Mouse (Mus musculus): Measurements from ENCODE around the gene Carns1. TPM values are rescaled to one million over a fixed set of nuclear protein-coding genes. Genes with fewer than 3 reads are reported as not detected.

Gene Carns1
- 4.4 and 5.0 TPM in 2 replicates for polyA plus RNA-seq (2015; fragmentation: Nextera tagmentation; extraction: Ambion mirVana)

DNA sequence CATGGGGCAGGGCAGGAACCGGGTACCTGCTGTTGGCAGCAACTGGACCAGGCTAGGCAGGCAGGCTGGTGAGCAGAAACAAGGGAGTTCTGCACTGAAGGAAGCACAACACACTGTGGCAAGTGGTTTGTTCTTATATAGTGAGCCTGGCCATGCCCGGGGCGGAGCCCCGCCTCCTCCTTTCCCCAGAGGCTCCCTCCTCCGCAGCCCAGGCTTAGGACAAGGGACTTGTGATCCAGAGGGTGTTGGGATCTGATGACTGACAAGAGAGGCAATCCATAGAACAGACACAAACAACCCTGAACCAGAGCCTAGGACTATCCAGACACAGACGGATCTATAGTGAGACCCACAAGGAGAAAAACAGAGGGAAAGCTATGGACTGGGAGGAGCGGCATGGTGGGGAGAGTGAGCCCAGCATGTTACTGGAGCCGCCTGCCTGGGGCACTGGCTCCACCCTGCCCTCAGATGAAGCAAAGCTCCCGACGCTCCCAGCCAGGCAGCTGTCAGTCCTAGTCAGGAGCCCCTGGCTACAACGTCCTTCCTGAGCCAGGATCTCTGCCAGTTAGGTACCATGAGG is at the start of gene Carns1:
Gene Carns1, minus strand, starts transcription at position 112 of the 580 bp plus-strand sequence.
- WGBS: 2% methylated on average over 11 of the region's 11 CpGs
- Histone ChIP-seq H3K9me3 (no peaks in the 10 kb centered on the region), H3K27me3 (replicated peaks) (peaks cover 7% of the 10 kb centered on the region; the same call in 1 of the 2 replicates), H3K4me3 (peak within 1 kb of the TSS; percentile 29), H3K4me1 (peaks cover 38% of the 10 kb centered on the region), H3K9ac (peak within 1 kb of the TSS; percentile 60), H3K4me2 (peak within 1 kb of the TSS; percentile 63), H3K36me3 (no peaks in the 10 kb centered on the region), H3K27ac (replicated peaks) (peak within 1 kb of the TSS; percentile 13)
- ATAC-seq (ENCODE audit: extremely low read depth, insufficient number of reproducible peaks, low FRiP score, low TSS enrichment): 0 out of 2 replicates have a peak, but pooled peaks have one; percentile 22

DNA sequence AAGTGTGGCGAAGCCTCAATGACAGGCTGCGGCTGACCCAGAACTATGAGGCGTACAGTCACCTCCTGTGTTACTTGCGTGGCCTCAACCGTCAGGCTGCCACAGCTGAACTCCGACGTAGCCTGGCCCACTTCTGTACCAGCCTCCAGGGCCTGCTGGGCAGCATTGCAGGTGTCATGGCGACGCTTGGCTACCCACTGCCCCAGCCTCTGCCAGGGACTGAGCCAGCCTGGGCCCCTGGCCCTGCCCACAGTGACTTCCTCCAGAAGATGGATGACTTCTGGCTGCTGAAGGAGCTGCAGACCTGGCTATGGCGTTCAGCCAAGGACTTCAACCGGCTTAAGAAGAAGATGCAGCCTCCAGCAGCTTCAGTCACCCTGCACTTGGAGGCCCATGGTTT is 46.9 kb upstream of the Carns1 start:
- no peak overlapping the region for H3K4me2 ChIP-seq
- no peaks in the 10 kb centered on the region for H3K36me3 ChIP-seq
- no peak for ATAC-seq (ENCODE audit: extremely low read depth, insufficient number of reproducible peaks, low FRiP score, low TSS enrichment)
- no peak overlapping the region for H3K4me3 ChIP-seq
- 72% methylated on average over 11 of the region's 11 CpGs for WGBS
- no peak overlapping the region for H3K27ac ChIP-seq (replicated peaks)
- no peak overlapping the region; the same call in 1 of the 2 replicates for H3K9ac ChIP-seq
- H3K9me3 ChIP-seq: no peaks in the 10 kb centered on the region
- H3K27me3 ChIP-seq (replicated peaks): peaks cover 70% of the 10 kb centered on the region
- H3K4me1 ChIP-seq: peaks cover 41% of the 10 kb centered on the region

DNA sequence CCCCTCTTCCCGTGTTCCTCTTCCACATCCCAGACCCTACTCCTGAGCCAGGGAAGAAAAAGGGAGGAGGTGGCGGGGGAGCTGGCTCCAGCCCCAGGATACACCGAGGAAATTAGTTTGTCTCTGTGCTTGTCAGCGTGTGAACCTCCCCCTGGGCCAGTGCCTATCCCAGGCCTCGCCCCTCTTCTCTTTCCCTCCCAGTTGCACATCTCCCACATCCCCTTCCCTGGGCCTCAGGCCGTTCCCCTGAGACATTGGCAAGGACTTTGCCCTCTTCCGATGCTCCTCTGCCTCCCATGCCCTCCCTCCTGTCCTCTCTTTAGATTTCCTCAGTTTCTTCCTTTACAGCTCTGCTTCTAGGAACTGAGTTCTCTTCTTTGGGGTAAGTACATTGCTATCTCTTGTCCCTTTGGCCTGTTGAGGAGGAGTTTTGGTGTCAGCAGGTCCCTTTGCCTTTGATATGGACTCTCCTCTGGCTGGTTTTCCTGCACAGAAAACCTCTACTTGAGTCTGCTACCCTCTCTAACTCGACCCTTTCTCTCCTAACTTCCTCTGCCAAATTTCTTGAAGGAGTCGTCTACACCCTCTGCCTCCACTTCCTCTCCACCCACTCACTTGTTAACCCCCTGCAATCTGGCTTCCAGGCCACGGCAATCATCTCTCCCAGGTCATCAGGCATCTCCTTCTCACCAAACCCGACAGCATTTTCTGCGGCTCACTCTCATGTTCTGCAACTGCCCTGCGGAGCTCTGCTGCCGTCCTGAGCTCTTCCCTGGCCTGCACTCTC is 45.9 kb upstream of the Carns1 start:
- Histone ChIP-seq H3K27ac (replicated peaks) (peak overlapping the region; percentile 54), H3K4me3 (no peak overlapping the region), H3K27me3 (replicated peaks) (peaks cover 74% of the 10 kb centered on the region), H3K36me3 (no peaks in the 10 kb centered on the region), H3K4me1 (peaks cover 51% of the 10 kb centered on the region), H3K4me2 (peak overlapping the region; percentile 40), H3K9ac (peak overlapping the region; percentile 50), H3K9me3 (no peaks in the 10 kb centered on the region)
- 33% methylated on average over 14 of the region's 14 CpGs for WGBS
- ATAC-seq (ENCODE audit: extremely low read depth, insufficient number of reproducible peaks, low FRiP score, low TSS enrichment): peak; percentile 29; the same call in 1 of the 2 replicates

DNA sequence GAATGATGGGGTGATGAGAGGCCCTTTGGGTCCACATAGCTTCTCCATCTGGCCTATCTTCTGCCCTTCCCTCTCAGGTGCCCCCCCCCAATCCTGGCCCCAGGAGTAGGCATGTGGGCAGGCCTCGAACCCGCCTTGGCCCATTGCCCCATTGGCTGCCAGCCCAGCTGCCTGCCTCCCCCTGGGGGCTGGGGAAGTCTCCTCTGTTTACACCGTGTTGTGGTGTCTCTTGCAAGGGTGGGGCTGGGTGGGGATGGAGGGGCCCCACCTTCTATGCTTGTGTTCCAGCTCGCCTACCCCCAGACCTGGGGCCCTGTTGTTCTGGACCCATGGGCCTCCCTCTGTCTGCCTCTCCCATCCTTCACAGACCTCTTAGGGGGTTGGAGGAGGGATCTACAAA is 45.1 kb upstream of the Carns1 start:
- peak overlapping the region; percentile 8; the same call in 1 of the 2 replicates for H3K27ac ChIP-seq (replicated peaks)
- 30% methylated on average over 3 of the region's 4 CpGs for WGBS

DNA sequence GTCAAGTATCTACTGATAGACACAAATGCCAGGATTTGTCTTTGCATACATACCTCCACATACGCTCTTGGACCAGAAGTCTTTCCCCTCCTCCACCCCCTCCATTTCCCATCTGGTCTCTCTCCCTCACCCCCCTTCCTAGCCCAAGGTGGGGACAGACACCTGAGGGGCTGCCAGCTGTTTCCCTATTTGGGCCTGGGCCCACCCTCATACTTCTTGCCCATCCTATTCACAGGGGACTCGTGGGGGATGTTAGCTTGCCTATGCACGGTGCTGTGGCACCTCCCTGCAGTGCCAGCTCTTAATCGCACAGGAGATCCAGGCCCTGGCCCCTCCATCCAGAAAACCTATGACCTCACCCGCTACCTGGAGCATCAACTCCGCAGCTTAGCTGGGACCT is 44.7 kb upstream of the Carns1 start:
- Histone ChIP-seq H3K9ac (0 out of 2 replicates have a peak overlapping the region, but pooled peaks have one; percentile 50), H3K27me3 (replicated peaks) (peaks cover 81% of the 10 kb centered on the region), H3K27ac (replicated peaks) (no peak overlapping the region), H3K36me3 (no peaks in the 10 kb centered on the region), H3K9me3 (no peaks in the 10 kb centered on the region), H3K4me1 (peaks cover 61% of the 10 kb centered on the region), H3K4me3 (no peak overlapping the region), H3K4me2 (no peak overlapping the region)
- ATAC-seq (ENCODE audit: extremely low read depth, insufficient number of reproducible peaks, low FRiP score, low TSS enrichment): no peak
- WGBS: 77% methylated on average over 6 of the region's 6 CpGs

More for the DNA sequence above, 45.1 kb upstream of the Carns1 start:
- peaks cover 57% of the 10 kb centered on the region for H3K4me1 ChIP-seq
- H3K27me3 ChIP-seq (replicated peaks): peaks cover 76% of the 10 kb centered on the region
- no peak overlapping the region for H3K4me3 ChIP-seq
- no peaks in the 10 kb centered on the region for H3K9me3 ChIP-seq
- H3K9ac ChIP-seq: peak overlapping the region; percentile 50
- H3K4me2 ChIP-seq: peak overlapping the region; percentile 40; the same call in 1 of the 2 replicates
- no peak for ATAC-seq (ENCODE audit: extremely low read depth, insufficient number of reproducible peaks, low FRiP score, low TSS enrichment)
- H3K36me3 ChIP-seq: no peaks in the 10 kb centered on the region

DNA sequence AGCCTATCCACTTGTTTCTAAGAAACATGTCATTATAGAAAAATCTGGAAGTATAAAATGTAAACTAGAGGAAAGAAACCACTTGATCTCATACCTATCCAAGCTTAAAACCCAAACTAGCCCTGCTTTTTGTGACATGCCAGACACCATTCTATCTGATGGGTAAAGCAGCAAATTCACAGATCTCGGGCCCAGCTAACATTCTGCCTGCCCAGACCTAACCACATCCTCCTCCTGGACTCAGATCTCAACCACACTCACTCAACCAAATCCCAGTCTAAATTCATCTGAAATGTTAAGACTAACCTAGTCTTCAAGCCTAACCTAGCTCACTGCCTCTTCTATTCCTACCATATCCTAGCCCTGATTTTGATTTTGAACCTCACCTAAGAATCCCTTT is 43.5 kb upstream of the Carns1 start:
- no peaks in the 10 kb centered on the region for H3K36me3 ChIP-seq
- H3K27ac ChIP-seq (replicated peaks): no peak overlapping the region
- no peak overlapping the region for H3K4me3 ChIP-seq
- no peak overlapping the region for H3K9ac ChIP-seq
- no peaks in the 10 kb centered on the region for H3K9me3 ChIP-seq
- H3K4me2 ChIP-seq: no peak overlapping the region
- ATAC-seq (ENCODE audit: extremely low read depth, insufficient number of reproducible peaks, low FRiP score, low TSS enrichment): no peak
- WGBS: 60% methylated on average over 1 of the region's 1 CpGs
- H3K4me1 ChIP-seq: peaks cover 73% of the 10 kb centered on the region
- peaks cover 86% of the 10 kb centered on the region for H3K27me3 ChIP-seq (replicated peaks)

DNA sequence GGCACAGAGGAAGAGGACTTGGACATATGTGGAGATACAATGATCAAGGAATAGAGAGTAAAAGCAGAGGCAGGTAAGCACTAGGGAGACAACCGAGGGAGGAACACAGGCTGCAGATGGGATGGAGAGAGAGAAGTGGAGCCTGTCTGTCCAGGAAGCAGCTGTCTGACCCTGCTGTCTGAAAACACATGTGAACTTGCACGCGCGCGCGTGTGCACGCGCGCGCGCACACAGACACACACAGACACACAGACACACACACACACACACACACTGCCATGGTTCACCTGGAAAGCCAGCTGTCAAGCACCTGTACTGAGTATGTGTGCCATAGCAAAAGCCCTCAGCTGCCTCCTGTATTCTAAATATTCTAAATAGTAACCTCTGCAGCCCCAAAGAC is 43.0 kb upstream of the Carns1 start:
- WGBS: 70% methylated on average over 4 of the region's 11 CpGs
- Histone ChIP-seq H3K9me3 (no peaks in the 10 kb centered on the region), H3K4me1 (peaks cover 78% of the 10 kb centered on the region), H3K27ac (replicated peaks) (no peak overlapping the region), H3K4me2 (no peak overlapping the region), H3K9ac (0 out of 2 replicates have a peak overlapping the region, but pooled peaks have one; percentile 38), H3K27me3 (replicated peaks) (peaks cover 89% of the 10 kb centered on the region), H3K4me3 (no peak overlapping the region), H3K36me3 (no peaks in the 10 kb centered on the region)
- ATAC-seq (ENCODE audit: extremely low read depth, insufficient number of reproducible peaks, low FRiP score, low TSS enrichment): no peak

DNA sequence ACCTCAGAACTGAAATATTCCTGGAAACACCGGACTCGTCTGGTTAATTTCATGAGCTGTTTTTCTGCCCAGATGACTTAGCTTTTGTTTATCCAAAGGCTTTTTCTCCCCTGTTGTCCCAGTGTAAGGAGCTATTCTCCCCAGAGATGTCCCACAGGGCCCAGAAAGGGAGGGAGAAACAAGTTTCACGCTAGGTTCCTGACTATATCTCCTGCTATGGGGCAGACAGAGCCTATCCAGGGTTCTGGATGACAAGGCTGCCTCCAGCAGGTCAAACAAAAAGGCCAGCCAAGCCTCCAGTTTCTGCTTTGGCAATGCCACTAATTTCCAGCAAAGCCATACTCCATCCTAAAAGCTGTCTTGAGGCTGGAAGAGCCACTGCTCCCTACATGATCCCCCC is 42.6 kb upstream of the Carns1 start:
- peaks cover 90% of the 10 kb centered on the region for H3K27me3 ChIP-seq (replicated peaks)
- no peaks in the 10 kb centered on the region for H3K36me3 ChIP-seq
- H3K27ac ChIP-seq (replicated peaks): no peak overlapping the region
- WGBS: 41% methylated on average over 3 of the region's 3 CpGs
- H3K4me1 ChIP-seq: peaks cover 82% of the 10 kb centered on the region
- no peak overlapping the region for H3K4me2 ChIP-seq
- no peaks in the 10 kb centered on the region for H3K9me3 ChIP-seq
- 0 out of 2 replicates have a peak overlapping the region, but pooled peaks have one; percentile 38 for H3K9ac ChIP-seq
- no peak for ATAC-seq (ENCODE audit: extremely low read depth, insufficient number of reproducible peaks, low FRiP score, low TSS enrichment)
- H3K4me3 ChIP-seq: no peak overlapping the region

DNA sequence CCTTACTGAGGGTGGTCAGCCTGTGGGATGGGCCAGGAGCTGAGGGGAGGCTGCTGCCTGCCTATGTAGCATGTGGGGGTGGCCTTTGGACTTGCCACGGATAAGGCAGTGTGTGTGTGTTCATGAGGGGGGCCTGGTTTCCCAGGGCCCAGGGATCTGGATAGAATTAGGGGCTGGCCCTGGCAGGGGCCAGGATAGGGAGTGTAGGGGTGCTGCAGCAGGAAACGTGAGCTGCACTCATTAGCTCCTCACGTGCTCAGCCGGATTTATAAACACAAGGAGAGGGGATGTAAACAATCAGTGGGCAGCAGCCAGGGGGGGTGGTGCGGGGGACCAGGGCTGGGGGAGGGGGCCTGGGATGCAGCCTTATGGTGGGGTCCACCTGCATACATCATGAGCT is 41.9 kb upstream of the Carns1 start:
- H3K27me3 ChIP-seq (replicated peaks): peaks cover 90% of the 10 kb centered on the region
- H3K36me3 ChIP-seq: no peaks in the 10 kb centered on the region
- no peak overlapping the region for H3K4me2 ChIP-seq
- ATAC-seq (ENCODE audit: extremely low read depth, insufficient number of reproducible peaks, low FRiP score, low TSS enrichment): no peak
- H3K4me3 ChIP-seq: no peak overlapping the region
- peak overlapping the region; percentile 16; the same call in 1 of the 2 replicates for H3K9ac ChIP-seq
- H3K27ac ChIP-seq (replicated peaks): no peak overlapping the region
- H3K4me1 ChIP-seq: peaks cover 86% of the 10 kb centered on the region
- H3K9me3 ChIP-seq: no peaks in the 10 kb centered on the region
- WGBS: 18% methylated on average over 5 of the region's 5 CpGs

DNA sequence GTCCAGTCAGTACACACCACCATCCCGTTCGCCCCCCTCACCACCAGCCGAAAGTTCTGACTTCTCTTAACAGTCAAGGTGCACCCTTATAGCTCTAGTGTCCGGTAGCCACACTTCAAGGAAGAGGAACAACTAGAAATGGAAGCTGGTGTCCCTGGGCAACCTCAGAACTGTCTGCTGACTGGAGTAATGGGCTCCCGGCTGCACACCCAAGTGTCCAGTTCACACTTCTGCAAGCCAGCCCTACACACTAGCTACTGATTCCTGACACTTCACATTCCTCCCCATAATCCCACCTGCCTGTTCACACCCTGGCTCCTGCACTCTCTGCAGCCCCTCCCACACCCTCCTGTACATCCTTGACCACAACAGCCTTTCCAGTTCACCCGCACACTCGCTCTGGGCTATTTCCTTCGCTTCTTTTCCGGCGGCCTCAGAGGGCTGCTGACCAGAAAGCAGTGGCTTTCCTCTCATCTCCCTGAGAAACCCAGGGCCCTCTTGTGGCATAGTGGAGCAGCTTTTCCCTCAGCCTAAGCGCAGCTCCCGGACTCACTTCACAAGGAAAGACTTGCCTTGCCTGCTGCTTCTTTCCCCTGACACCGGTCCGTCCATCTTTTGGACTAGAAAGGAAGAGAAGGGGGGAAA is 40.9 kb upstream of the Carns1 start:
- Histone ChIP-seq H3K9me3 (no peaks in the 10 kb centered on the region), H3K36me3 (no peaks in the 10 kb centered on the region), H3K9ac (0 out of 2 replicates have a peak overlapping the region, but pooled peaks have one; percentile 4), H3K27me3 (replicated peaks) (peaks cover 91% of the 10 kb centered on the region), H3K4me3 (peak overlapping the region; percentile 74), H3K4me1 (peaks cover 77% of the 10 kb centered on the region), H3K4me2 (peak overlapping the region; percentile 99), H3K27ac (replicated peaks) (no peak overlapping the region)
- 13% methylated on average over 14 of the region's 14 CpGs for WGBS
- no peak for ATAC-seq (ENCODE audit: extremely low read depth, insufficient number of reproducible peaks, low FRiP score, low TSS enrichment)

DNA sequence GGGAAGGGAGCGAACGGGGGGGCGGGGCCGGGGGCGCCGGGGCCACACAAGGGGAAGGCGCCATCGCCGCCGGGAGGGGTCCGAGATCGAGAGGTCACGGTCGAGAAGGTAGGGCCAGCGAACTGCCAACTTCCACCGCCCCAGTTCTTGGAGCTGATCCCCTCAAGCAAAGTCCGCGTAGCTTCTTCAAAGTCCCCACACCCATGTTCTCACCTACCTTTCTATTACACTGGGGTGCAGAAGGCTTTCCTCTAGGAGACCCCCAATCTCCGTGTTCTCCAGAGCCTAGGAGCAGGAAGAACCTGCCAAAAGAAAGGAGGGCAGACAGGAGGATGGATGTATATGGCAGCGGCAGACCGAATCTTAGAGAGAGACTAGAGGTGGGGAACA is 40.2 kb upstream of the Carns1 start:
- ATAC-seq (ENCODE audit: extremely low read depth, insufficient number of reproducible peaks, low FRiP score, low TSS enrichment): no peak
- Histone ChIP-seq H3K27ac (replicated peaks) (peak overlapping the region; percentile 73; the same call in 1 of the 2 replicates), H3K36me3 (no peaks in the 10 kb centered on the region), H3K4me3 (peak overlapping the region; percentile 74), H3K4me1 (peaks cover 70% of the 10 kb centered on the region), H3K27me3 (replicated peaks) (peaks cover 93% of the 10 kb centered on the region), H3K4me2 (peak overlapping the region; percentile 99), H3K9me3 (no peaks in the 10 kb centered on the region), H3K9ac (peak overlapping the region; percentile 89)
- WGBS: 3% methylated on average over 16 of the region's 21 CpGs
